Mouse (Mus musculus) left cerebral cortex, postnatal 14 days (tissue): ENCODE measurements at regions not wholly inside any gene's neighbourhood (a gene's known extent, or its start where the extent isn't known, plus 50 kb on each side); places are given as distances from the start of the nearest gene placed in this dataset.

ENCODE experiments used
- DNase-seq, 2 experiments: peaks; one replicate each; pipeline ENCODE4 v3.0.0; 2021 to 2022; ENCODE audit warnings: low spot score in 2 of 2, mixed read lengths in 1 of 2
- intact Hi-C: fragments of 180-260 bp; cut with DNase I; formaldehyde crosslinking; loops from one replicate; pipeline ENCODE4 v1.15.1; 2025

GRCm38 (mm10) chr1:105148048-105148447 lies 208.5 kb downstream of the Rnf152 start:
- no peak for DNase-seq
- intact Hi-C loops = no loop called here

GRCm38 (mm10) chr1:105123936-105124335 lies 232.6 kb downstream of the Rnf152 start:
- DNase-seq = no peak
- intact Hi-C loops = no loop called here

- no peak for DNase-seq
- intact Hi-C loops = no loop called here
These were observed 238.6 kb downstream of the Rnf152 start for GRCm38 (mm10) chr1:105117888-105118287.

GRCm38 (mm10) chr1:105116231-105116630 lies 240.3 kb downstream of the Rnf152 start:
- DNase-seq = no peak
- intact Hi-C loops = no loop called here

GRCm38 (mm10) chr1:105115391-105115790 lies 241.1 kb downstream of the Rnf152 start:
- intact Hi-C loops = no loop called here
- DNase-seq = no peak

- intact Hi-C loops = no loop called here
- no peak for DNase-seq
These were observed 241.7 kb downstream of the Rnf152 start for GRCm38 (mm10) chr1:105114835-105115234.

GRCm38 (mm10) chr1:105112762-105113525 lies 243.6 kb downstream of the Rnf152 start:
- intact Hi-C loops = no loop called here
- DNase-seq = no peak

- intact Hi-C loops = no loop called here
- DNase-seq = no peak
These were observed 245.3 kb downstream of the Rnf152 start for GRCm38 (mm10) chr1:105111236-105111635.

- DNase-seq = no peak
- intact Hi-C loops = no loop called here
These were observed 245.8 kb downstream of the Rnf152 start for GRCm38 (mm10) chr1:105110581-105111210.

- intact Hi-C loops = no loop called here
- DNase-seq = no peak
These were observed 248.7 kb downstream of the Rnf152 start for GRCm38 (mm10) chr1:105107836-105108235.

- no peak for DNase-seq
- intact Hi-C loops = no loop called here
These were observed 249.3 kb downstream of the Rnf152 start for GRCm38 (mm10) chr1:105107257-105107656.

GRCm38 (mm10) chr1:105105211-105105610 lies 251.3 kb downstream of the Rnf152 start:
- no peak for DNase-seq
- intact Hi-C loops = no loop called here

- no peak for DNase-seq
- intact Hi-C loops = loop anchor here (5.0 to 10.0 kb wide), 2 partner anchors 350 to 537 kb away; no protein-coding TSS in a partner anchor
These were observed 261.4 kb downstream of the Rnf152 start for GRCm38 (mm10) chr1:105095091-105095490.

- no peak for DNase-seq
- intact Hi-C loops = loop anchor here (5.0 to 10.0 kb wide), 2 partner anchors 263 to 350 kb away; partner anchors contain the start of gene Rnf152
These were observed 262.0 kb downstream of the Rnf152 start for GRCm38 (mm10) chr1:105094500-105094899.

GRCm38 (mm10) chr1:105093875-105094274 lies 262.6 kb downstream of the Rnf152 start:
- intact Hi-C loops = loop anchor here (5.0 to 10.0 kb wide), 2 partner anchors 263 to 351 kb away; partner anchors contain the start of gene Rnf152
- peak in 1 of 2 experiments; percentile 9 for DNase-seq

- DNase-seq = no peak
- intact Hi-C loops = loop anchor here (5.0 to 10.0 kb wide), 2 partner anchors 264 to 352 kb away; partner anchors contain the start of gene Rnf152
These were observed 263.5 kb downstream of the Rnf152 start for GRCm38 (mm10) chr1:105093012-105093411.

- intact Hi-C loops = loop anchor here (5.0 to 10.0 kb wide), 2 partner anchors 265 to 352 kb away; partner anchors contain the start of gene Rnf152
- peak; percentile 21 to 27 for DNase-seq
These were observed 264.1 kb downstream of the Rnf152 start for GRCm38 (mm10) chr1:105092309-105092904.

- intact Hi-C loops = no loop called here
- no peak for DNase-seq
These were observed 267.6 kb downstream of the Rnf152 start for GRCm38 (mm10) chr1:105088765-105089520.

GRCm38 (mm10) chr1:105087623-105088022 lies 268.9 kb downstream of the Rnf152 start:
- intact Hi-C loops = no loop called here
- no peak for DNase-seq
